8 mouse cellular contexts compared by ENCODE assay signal in genomic region chr4:111414399-111414798, GRCm38 (mm10). TPM values are rescaled to one million over a fixed set of nuclear protein-coding genes. Genes with fewer than 3 reads are reported as not detected.
DNase-seq lines count a peak whose midpoint lies in the region; ATAC-seq lines count a peak whose summit lies in the region.

No protein-coding gene starts in this region.

- ATAC-seq in midbrain, embryonic 15.5 days (replicated peaks), result peak; percentile 27
- ATAC-seq in granulocyte monocyte progenitor cell, adult 5-6 weeks (replicated peaks; ENCODE audit: poor library complexity, severe bottlenecking), result no peak

- peak overlapping the region; percentile 72 for H3K4me2 ChIP-seq in midbrain, embryonic 15.5 days

- H3K9me3 ChIP-seq in midbrain, embryonic 15.5 days, result no peaks in the 10 kb centered on the region

- WGBS in midbrain, embryonic 15.5 days, result 0% methylated on average over 6 of the region's 6 CpGs

- peak; percentile 36 to 46 for DNase-seq in layer of hippocampus, postnatal 14 days (ENCODE audit: low spot score in 2 of 2)
- DNase-seq in layer of hippocampus, adult 11-12 months (ENCODE audit: low spot score), result no peak
- peak; percentile 3 for DNase-seq in cerebellum, adult 9-11 months
- peak; percentile 38 for DNase-seq in gastrocnemius, postnatal 25 days
- peak; percentile 70 for DNase-seq in kidney, adult 9 months
- DNase-seq in retina, postnatal 1 day, result no peak

- no peaks in the 10 kb centered on the region for H3K36me3 ChIP-seq in midbrain, embryonic 15.5 days (replicated peaks)

- H3K9ac ChIP-seq in midbrain, embryonic 15.5 days, result peak overlapping the region; percentile 100

- H3K27ac ChIP-seq in midbrain, embryonic 15.5 days, result peak overlapping the region; percentile 94

- H3K27me3 ChIP-seq in midbrain, embryonic 15.5 days (replicated peaks), result no peaks in the 10 kb centered on the region

- H3K4me1 ChIP-seq in midbrain, embryonic 15.5 days, result peaks cover 35% of the 10 kb centered on the region

- H3K4me3 ChIP-seq in midbrain, embryonic 15.5 days, result peak overlapping the region; percentile 96

RNA-seq across cellular contexts. Expression of gene Bend5, which starts 0.4 kb away (rescaled TPM):
- 10 to 100 TPM; 12.3 to 12.6 TPM for total RNA-seq in layer of hippocampus, postnatal 14 days (2021)
- total RNA-seq in gastrocnemius, postnatal 25 days (2021), result 1 to 10 TPM in 1 of 2 experiments, under 1 TPM in 1; 0.32 to 1.1 TPM
- polyA plus RNA-seq in midbrain, embryonic 15.5 days (2015; fragmentation: Nextera tagmentation; extraction: Ambion mirVana), result 77.5 and 78.7 TPM in 2 replicates
- total RNA-seq in granulocyte monocyte progenitor cell, adult 5-6 weeks (2014; fragmentation: Nextera tagmentation), result not detected in 2 replicates
- total RNA-seq in granulocyte monocyte progenitor cell, adult 5-6 weeks (2017), result 0.22 and 0.41 TPM in 2 replicates

Comparison
In these comparisons a context has a peak if more than half of its experiments do, and no peak if none do; other contexts are left out.
1. DNase-seq: peak in layer of hippocampus, postnatal 14 days (2 of 2), cerebellum, adult 9-11 months (single experiment), gastrocnemius, postnatal 25 days (single experiment) and kidney, adult 9 months (single experiment); none in layer of hippocampus, adult 11-12 months (single experiment) and retina, postnatal 1 day (single experiment).
2. RNA of gene Bend5, which starts 0.4 kb away (total RNA-seq): 12.3 to 12.6 TPM in layer of hippocampus, postnatal 14 days; 0.32 to 1.1 TPM in gastrocnemius, postnatal 25 days and 0.22 to 0.41 TPM in granulocyte monocyte progenitor cell, adult 5-6 weeks; every median in the first group is over 4 times any median in the second.